Mouse (Mus musculus) hindbrain, postnatal 0 days (tissue): Measurements from ENCODE around the gene Fam163b. TPM values are rescaled to one million over a fixed set of nuclear protein-coding genes. Genes with fewer than 3 reads are reported as not detected.

Experiments
- ATAC-seq: fragments of 200-750 bp; cut with Nextera tagmentation; 2 replicates; pipeline ENCODE4 v1.8.0; 2017; ENCODE audit warnings: mild to moderate bottlenecking, moderate TSS enrichment, moderate library complexity
- DNase-seq: peaks from one replicate; pipeline ENCODE4 v3.0.0-alpha.2; 2015; ENCODE audit warnings: low spot score
- H3K27ac ChIP-seq: fragments of 300-500 bp; sonication (generic); 2 replicates; pipeline ENCODE4 v1.5.1; 2014; ENCODE audit warnings: mild to moderate bottlenecking
- H3K27me3 ChIP-seq: fragments of 300-500 bp; sonication (generic); 2 replicates; pipeline ENCODE4 v1.6.1; 2014; ENCODE audit warnings: low read length, mixed read lengths; ENCODE audit not compliant: insufficient read depth
- H3K36me3 ChIP-seq: fragments of 300-500 bp; sonication (generic); 2 replicates; pipeline ENCODE4 v1.6.1; 2014; ENCODE audit warnings: low read length, mixed read lengths; ENCODE audit not compliant: insufficient read depth
- H3K4me1 ChIP-seq: fragments of 300-500 bp; sonication (generic); 2 replicates; pipeline ENCODE4 v1.6.1; 2014; ENCODE audit warnings: antibody characterized with exemption, low read length, mixed read lengths; ENCODE audit not compliant: insufficient read depth
- H3K4me2 ChIP-seq: fragments of 300-500 bp; sonication (generic); 2 replicates; pipeline ENCODE4 v1.6.1; 2014; ENCODE audit warnings: low read depth, mild to moderate bottlenecking, low read length, moderate library complexity, mixed read lengths
- H3K4me3 ChIP-seq: fragments of 300-500 bp; sonication (generic); 2 replicates; pipeline ENCODE4 v1.5.1; 2014; ENCODE audit warnings: low read length
- H3K9ac ChIP-seq: fragments of 300-500 bp; sonication (generic); replicated peaks from 2 replicates; pipeline ENCODE4 v1.6.1; 2014; ENCODE audit warnings: mild to moderate bottlenecking, low read length, moderate library complexity, mixed read lengths
- H3K9me3 ChIP-seq: fragments of 300-500 bp; sonication (generic); 2 replicates; pipeline ENCODE4 v1.6.1; 2016; ENCODE audit warnings: low read length, mixed read lengths
- CTCF ChIP-seq: IDR thresholded peaks from 2 replicates; pipeline ENCODE4 v1.5.1; 2016; ENCODE audit warnings: antibody characterized with exemption, control low read depth, low read depth
- WGBS: fragments of 180-500 bp; shearing (Covaris S2); extraction: QIAGEN DNeasy Blood & Tissue Kit; methylation state at CpG from one replicate; pipeline ENCODE4 v1.1.7; 2014; 5-methylcytosine and 5-hydroxymethylcytosine counted together
- polyA plus RNA-seq: library from polyadenylated mRNA; unstranded; fragments of >200 nt; fragmentation: Nextera tagmentation; extraction: Ambion mirVana; gene quantifications from 2 replicates; pipeline ENCODE4 v1.2.1, GENCODE M21; 2015
- total RNA-seq: library from RNA; depleted of rRNA; stranded (reverse); fragments of >200 nt; gene quantifications from 2 replicates; pipeline ENCODE4 v1.2.3, GENCODE M21; 2014

The Fam163b gene
- total and polyA plus RNA-seq, 2 experiments from 2014 or later = 8.5 to 10.3 TPM

DNA sequence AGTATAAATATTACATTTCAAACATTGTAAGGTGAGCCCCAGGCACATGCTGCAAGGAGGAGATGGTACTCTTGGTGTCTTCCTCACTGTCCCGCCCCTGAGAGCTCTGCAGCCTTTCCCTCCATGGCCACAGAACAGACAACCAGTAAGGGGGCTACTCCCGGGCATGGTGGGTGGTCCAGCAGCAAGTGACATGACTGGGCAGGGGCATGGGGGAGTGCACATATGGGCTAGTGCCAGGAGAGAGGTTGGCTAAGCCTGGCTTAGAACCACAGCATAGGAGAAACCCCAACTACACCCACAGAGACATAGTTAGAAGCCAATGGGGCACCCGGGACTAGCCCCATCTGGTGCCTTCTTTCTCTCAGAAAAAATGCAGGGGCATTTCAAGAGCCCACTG, 6.0 kb downstream of the Fam163b start:
- peaks cover 3% of the 10 kb centered on the region; the same call in 1 of the 2 replicates for H3K27me3 ChIP-seq
- ATAC-seq = 0 out of 2 replicates have a peak, but pooled peaks have one; percentile 40
- H3K4me3 ChIP-seq = no peak overlapping the region
- WGBS = 64% methylated on average over 3 of the region's 3 CpGs
- no peak for TF ChIP-seq CTCF
- no peak overlapping the region for H3K4me2 ChIP-seq
- no peaks in the 10 kb centered on the region for H3K36me3 ChIP-seq
- H3K4me1 ChIP-seq = peaks cover 4% of the 10 kb centered on the region; the same call in 1 of the 2 replicates
- peak; percentile 39 for DNase-seq
- H3K9me3 ChIP-seq = no peaks in the 10 kb centered on the region
- no peak overlapping the region for H3K27ac ChIP-seq
- H3K9ac ChIP-seq = no peak overlapping the region

DNA sequence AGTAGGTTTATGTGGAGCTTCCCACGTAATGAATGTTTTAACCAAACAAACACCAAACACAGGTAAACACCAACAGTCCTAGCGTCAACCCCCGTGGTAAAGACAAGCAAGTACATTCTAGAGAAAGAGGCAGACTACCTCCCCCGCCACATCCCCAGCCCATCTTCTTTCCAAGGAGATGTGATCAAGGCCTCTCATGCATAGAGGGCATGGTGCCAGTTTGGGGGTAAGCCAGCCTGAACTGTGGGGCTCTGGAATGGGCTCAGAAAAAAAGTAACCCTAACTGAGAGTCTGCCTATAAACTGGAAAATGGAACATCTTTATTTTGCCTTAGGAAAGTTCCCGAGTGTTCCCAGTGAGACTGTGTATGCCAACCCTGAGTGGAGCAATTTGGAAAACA, 6.4 kb downstream of the Fam163b start:
- Histone ChIP-seq H3K36me3 (no peaks in the 10 kb centered on the region), H3K27ac (no peak overlapping the region), H3K27me3 (no peaks in the 10 kb centered on the region; the same call in 1 of the 2 replicates), H3K4me1 (peaks cover 4% of the 10 kb centered on the region; the same call in 1 of the 2 replicates), H3K4me3 (no peak overlapping the region), H3K9ac (no peak overlapping the region), H3K9me3 (no peaks in the 10 kb centered on the region), H3K4me2 (no peak overlapping the region)
- WGBS = 57% methylated on average over 5 of the region's 5 CpGs
- no peak for TF ChIP-seq CTCF
- DNase-seq (peak; percentile 50), ATAC-seq (no peak)

DNA sequence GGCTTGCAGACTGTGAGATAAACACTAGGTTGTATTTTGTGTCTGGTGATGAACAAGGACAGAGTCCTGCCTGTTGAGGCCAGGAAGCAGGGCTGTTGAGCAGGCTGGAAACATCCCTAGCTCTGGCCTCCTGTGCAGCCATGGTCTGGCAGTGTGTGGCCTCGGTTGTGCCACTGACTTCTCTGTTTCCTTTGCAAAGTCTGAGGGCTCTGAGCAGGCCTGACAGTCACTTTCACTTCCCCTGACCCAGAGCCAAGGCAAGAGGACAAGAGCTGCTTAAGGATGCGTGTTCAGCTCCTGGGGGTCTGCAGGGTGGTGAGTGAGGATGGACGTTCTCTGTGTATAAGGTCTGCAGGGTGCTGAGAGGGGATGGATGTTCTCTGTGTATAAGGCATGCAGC, 13.3 kb downstream of the Fam163b start:
- H3K4me1 ChIP-seq = no peaks in the 10 kb centered on the region
- DNase-seq (no peak), ATAC-seq (no peak)
- no peak overlapping the region for H3K4me3 ChIP-seq
- H3K9ac ChIP-seq = no peak overlapping the region
- H3K4me2 ChIP-seq = no peak overlapping the region
- no peaks in the 10 kb centered on the region for H3K9me3 ChIP-seq
- no peak for TF ChIP-seq CTCF
- no peaks in the 10 kb centered on the region for H3K36me3 ChIP-seq
- H3K27me3 ChIP-seq = no peaks in the 10 kb centered on the region
- no peak overlapping the region for H3K27ac ChIP-seq
- WGBS = 56% methylated on average over 3 of the region's 3 CpGs

DNA sequence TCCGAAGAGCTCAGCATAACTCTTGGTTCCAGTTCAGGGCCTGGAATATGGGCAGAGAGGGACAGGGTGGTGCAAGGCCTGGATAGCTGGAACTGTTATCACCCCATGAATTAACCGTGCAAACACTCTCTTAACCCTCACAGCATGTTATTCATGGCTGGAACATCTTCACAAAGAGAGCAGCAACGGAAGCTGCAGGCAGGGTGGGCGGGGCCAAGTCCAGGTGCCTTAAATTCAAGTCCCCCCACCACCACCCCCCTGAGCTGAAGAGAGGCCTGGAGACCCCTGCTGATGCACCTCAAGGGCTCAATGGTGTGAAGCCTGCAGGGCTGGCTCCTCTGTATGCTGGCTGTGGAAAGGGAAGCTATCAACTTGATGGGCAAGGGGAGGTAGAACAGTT, 15.8 kb downstream of the Fam163b start:
- 56% methylated on average over 4 of the region's 4 CpGs for WGBS
- no peak overlapping the region for H3K27ac ChIP-seq
- no peaks in the 10 kb centered on the region for H3K27me3 ChIP-seq
- ATAC-seq (no peak), DNase-seq (no peak)
- no peak for TF ChIP-seq CTCF
- H3K4me3 ChIP-seq = no peak overlapping the region
- no peaks in the 10 kb centered on the region for H3K36me3 ChIP-seq
- H3K9ac ChIP-seq = no peak overlapping the region
- no peaks in the 10 kb centered on the region for H3K9me3 ChIP-seq
- H3K4me2 ChIP-seq = no peak overlapping the region
- H3K4me1 ChIP-seq = peaks cover 16% of the 10 kb centered on the region

DNA sequence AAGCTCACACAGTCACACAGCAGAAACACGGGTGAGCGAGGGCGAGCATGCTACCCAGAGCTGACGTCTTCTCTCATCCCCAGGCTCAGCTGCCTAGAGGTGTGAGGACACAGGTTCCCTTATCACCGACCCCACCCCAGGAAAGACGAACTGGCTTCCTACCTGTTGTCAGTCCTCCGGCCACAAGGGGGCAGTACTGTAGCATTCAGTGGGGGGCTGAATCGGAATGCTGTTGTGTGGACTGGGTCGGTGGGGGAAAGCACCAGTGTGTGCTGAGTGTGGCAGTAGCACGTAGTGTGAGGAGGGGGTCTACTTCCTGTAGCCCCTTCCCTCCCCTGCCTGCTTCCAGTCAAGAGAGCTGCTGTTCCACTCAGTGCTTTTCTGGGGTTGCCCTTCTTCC, 16.3 kb downstream of the Fam163b start:
- peak; percentile 85 for TF ChIP-seq CTCF
- H3K9me3 ChIP-seq = no peaks in the 10 kb centered on the region
- H3K9ac ChIP-seq = no peak overlapping the region
- WGBS = 47% methylated on average over 10 of the region's 10 CpGs
- H3K4me2 ChIP-seq = no peak overlapping the region
- peaks cover 17% of the 10 kb centered on the region for H3K4me1 ChIP-seq
- H3K4me3 ChIP-seq = no peak overlapping the region
- no peak for ATAC-seq
- no peak overlapping the region for H3K27ac ChIP-seq
- no peaks in the 10 kb centered on the region for H3K27me3 ChIP-seq
- DNase-seq = peak; percentile 50
- H3K36me3 ChIP-seq = no peaks in the 10 kb centered on the region

DNA sequence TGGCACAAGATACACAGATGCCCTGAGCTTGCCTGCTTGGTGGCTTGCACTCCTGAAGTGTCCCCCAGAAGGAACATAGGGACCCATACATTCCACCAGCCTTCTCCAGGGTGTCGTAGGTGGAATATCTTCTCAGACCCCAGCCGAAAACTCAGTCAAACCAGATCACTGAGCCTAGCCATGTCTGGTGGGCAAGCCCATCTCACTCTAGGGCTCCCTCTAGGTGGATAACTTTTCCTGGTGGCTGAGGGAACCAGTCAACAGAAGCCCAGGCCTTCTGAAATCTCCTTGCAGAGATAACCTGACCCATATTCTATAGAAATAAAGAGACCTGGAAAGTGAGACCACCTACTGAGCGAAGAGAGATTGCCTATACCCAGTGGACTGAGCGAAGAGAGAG, 19.2 kb downstream of the Fam163b start:
- peak; percentile 22 for TF ChIP-seq CTCF
- H3K4me2 ChIP-seq = no peak overlapping the region
- H3K9me3 ChIP-seq = no peaks in the 10 kb centered on the region
- DNase-seq (no peak), ATAC-seq (no peak)
- peaks cover 21% of the 10 kb centered on the region for H3K4me1 ChIP-seq
- H3K27ac ChIP-seq = no peak overlapping the region
- no peak overlapping the region for H3K9ac ChIP-seq
- H3K36me3 ChIP-seq = no peaks in the 10 kb centered on the region
- no peak overlapping the region for H3K4me3 ChIP-seq
- no peaks in the 10 kb centered on the region for H3K27me3 ChIP-seq
- WGBS = 91% methylated on average over 4 of the region's 4 CpGs

DNA sequence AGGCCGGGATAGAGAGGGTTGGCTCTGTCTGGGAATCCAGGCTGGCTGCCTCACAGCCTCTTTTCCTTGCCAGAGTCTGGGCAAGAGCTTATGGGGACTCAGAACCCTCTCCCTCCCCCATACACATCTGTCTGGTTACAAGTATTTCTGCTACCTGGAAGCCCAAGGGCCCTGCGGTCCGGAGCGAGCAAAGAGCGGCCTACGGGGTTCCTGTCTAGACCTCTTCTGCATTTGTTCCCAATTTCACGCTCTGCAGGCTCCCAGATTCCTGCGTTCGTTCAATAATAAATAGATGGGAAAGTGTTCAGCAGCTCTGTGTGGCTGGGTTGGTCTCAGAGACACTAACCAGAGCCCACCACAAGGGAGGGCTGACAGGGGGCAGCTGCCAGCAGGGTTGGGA, 19.7 kb downstream of the Fam163b start:
- no peaks in the 10 kb centered on the region for H3K36me3 ChIP-seq
- peaks cover 21% of the 10 kb centered on the region for H3K4me1 ChIP-seq
- H3K4me2 ChIP-seq = no peak overlapping the region
- H3K9me3 ChIP-seq = no peaks in the 10 kb centered on the region
- no peak overlapping the region for H3K9ac ChIP-seq
- ATAC-seq (no peak), DNase-seq (no peak)
- no peak overlapping the region for H3K4me3 ChIP-seq
- WGBS = 22% methylated on average over 9 of the region's 9 CpGs
- no peak overlapping the region for H3K27ac ChIP-seq
- H3K27me3 ChIP-seq = no peaks in the 10 kb centered on the region
- no peak for TF ChIP-seq CTCF
